8 mouse cellular contexts compared by ENCODE assay signal in the genomic region with DNA sequence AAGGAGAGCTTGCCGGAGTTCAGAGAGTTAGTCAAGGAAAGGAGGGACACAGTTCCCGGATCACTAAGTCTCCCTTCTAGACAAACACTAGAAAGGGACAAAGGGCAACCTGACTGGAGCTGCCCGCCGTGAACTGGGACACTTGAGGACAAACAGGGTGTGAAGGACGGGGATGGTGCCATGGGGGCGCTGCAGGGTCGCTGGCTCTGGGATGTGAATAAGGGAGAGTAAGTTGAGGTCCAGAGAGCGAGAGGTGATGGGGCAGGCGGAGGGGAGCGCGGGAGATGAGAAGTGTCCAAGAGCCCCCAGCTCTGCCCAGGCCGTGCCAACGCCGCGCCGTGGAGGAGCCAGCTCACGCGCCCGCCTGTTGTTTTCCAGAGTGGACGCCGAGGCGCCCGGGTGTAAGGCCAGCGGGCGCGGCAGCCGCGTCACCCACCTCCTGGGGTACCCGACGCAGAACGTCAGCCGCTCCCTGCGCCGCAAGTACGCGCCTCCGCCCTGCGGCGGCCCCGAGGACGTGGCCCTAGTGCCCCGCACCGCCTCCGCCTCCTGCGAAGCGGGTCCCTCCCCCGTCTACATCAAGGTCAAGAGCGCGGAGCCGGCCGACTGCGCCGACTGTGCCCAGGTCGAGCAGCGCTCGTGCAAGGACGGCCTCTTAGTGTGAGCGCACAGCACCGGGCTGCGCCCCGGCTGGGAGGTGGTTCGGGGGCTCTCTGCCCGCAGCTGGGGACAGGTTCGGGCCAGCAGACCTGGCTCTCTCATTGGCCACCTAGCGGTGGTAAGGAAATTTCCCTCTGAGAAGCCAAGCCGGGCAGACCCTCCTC. TPM values are rescaled to one million over a fixed set of nuclear protein-coding genes. Genes with fewer than 3 reads are reported as not detected.
A peak's percentile ranks its signal among the peaks of the same experiment; 100 is the strongest.
DNase-seq lines count a peak whose midpoint lies in the region; ATAC-seq and TF ChIP-seq lines count a peak whose summit lies in the region.

No protein-coding gene starts in this region.

- H3K27me3 ChIP-seq in Patski: peaks cover 12% of the 10 kb centered on the region
- H3K27me3 ChIP-seq in hindbrain, embryonic 16.5 days (replicated peaks; ENCODE audit: control insufficient read depth, insufficient read depth, low read length): peaks cover 2% of the 10 kb centered on the region

- no peaks in the 10 kb centered on the region for H3K9me3 ChIP-seq in hindbrain, embryonic 16.5 days (ENCODE audit: control insufficient read depth, low read length)

- WGBS in hindbrain, embryonic 16.5 days: under 1% methylated on average over 50 of the region's 66 CpGs

- TF ChIP-seq CTCF in Patski (IDR thresholded peaks at IDR 0.05): no peak
- TF ChIP-seq CTCF in gastrocnemius, adult 2 months (IDR thresholded peaks at IDR 0.05): peak; percentile 71

- H3K4me2 ChIP-seq in hindbrain, embryonic 16.5 days (ENCODE audit: low read length): peak overlapping the region; percentile 97

- H3K9ac ChIP-seq in hindbrain, embryonic 16.5 days (ENCODE audit: low read depth, low read length): peak overlapping the region; percentile 93

- in situ Hi-C loops in Patski (cut with MboI; ENCODE audit: low pct_unique_long_range_greater_than_20kb): no loop called here

- intact Hi-C loops in gastrocnemius, adult 2 months (cut with DNase I): loop anchor here (1.0 kb wide), 1 partner anchor 35 kb away; no protein-coding TSS in a partner anchor

- H3K27ac ChIP-seq in gastrocnemius, adult 2 months: peak overlapping the region; percentile 79
- peak overlapping the region; percentile 63 for H3K27ac ChIP-seq in hindbrain, embryonic 16.5 days (ENCODE audit: low read depth, low read length)

- H3K4me1 ChIP-seq in hindbrain, embryonic 16.5 days (ENCODE audit: control insufficient read depth, insufficient read depth, low read depth, low read length): peaks cover 13% of the 10 kb centered on the region

- ATAC-seq in Patski: peak; percentile 91
- peak; percentile 92 for ATAC-seq in hindbrain, embryonic 16.5 days

- CTCF ChIA-PET in Patski (lab: Charles Lee): interaction anchor here (0.7 to 1.9 kb wide), 10 partner anchors 9 to 60 kb away, joined by 3 to 8 read pairs (median 3); no protein-coding TSS in a partner anchor

- POLR2A ChIA-PET in Patski (lab: Charles Lee): no interaction called here

- peak overlapping the region; percentile 75 for H3K4me3 ChIP-seq in gastrocnemius, adult 2 months
- H3K4me3 ChIP-seq in hindbrain, embryonic 16.5 days (ENCODE audit: low read length): peak overlapping the region; percentile 82

- H3K36me3 ChIP-seq in hindbrain, embryonic 16.5 days (ENCODE audit: control insufficient read depth, insufficient read depth, low read length): no peaks in the 10 kb centered on the region

- DNase-seq in Patski (ENCODE audit: low read depth, low spot score): no peak
- peak; percentile 79 for DNase-seq in cerebellum, postnatal 14 days
- DNase-seq in gastrocnemius, adult 2 months: peak; percentile 78
- peak; percentile 39 to 58 for DNase-seq in left cerebral cortex, adult 18-20 months (ENCODE audit: low spot score in 2 of 2)
- peak; percentile 71 for DNase-seq in lung, postnatal 36 days
- DNase-seq in retina, postnatal 1 day: peak; percentile 90
- DNase-seq in urinary bladder, adult 2 months (ENCODE audit: low spot score): peak; percentile 72

RNA-seq across cellular contexts. Expression of gene Vsig8, which starts 7.1 kb away (rescaled TPM):
- 0.04 TPM for polyA plus RNA-seq in Patski (2021)
- total RNA-seq in gastrocnemius, adult 2 months (2021): not detected
- 0.84 and 1.2 TPM in 2 replicates for polyA plus RNA-seq in hindbrain, embryonic 16.5 days (2015; fragmentation: Nextera tagmentation; extraction: Ambion mirVana)
- total RNA-seq in left cerebral cortex, adult 18-20 months (2021): under 1 TPM; 0.21 to 0.23 TPM
- 0.40 and 0.50 TPM in 2 replicates for polyA plus RNA-seq in urinary bladder, adult 2 months (2012; rRNA removed)

RNA-seq across cellular contexts. Expression of gene Slamf8, which starts 27.5 kb away (rescaled TPM):
- polyA plus RNA-seq in Patski (2021): not detected
- under 1 TPM in 1 of 2 experiments, not detected in 1; 0.14 TPM for total RNA-seq in gastrocnemius, adult 2 months (2021)
- not detected in 2 replicates for polyA plus RNA-seq in hindbrain, embryonic 16.5 days (2015; fragmentation: Nextera tagmentation; extraction: Ambion mirVana)
- total RNA-seq in left cerebral cortex, adult 18-20 months (2021): not detected
- polyA plus RNA-seq in urinary bladder, adult 2 months (2012; rRNA removed): 3.7 and 6.3 TPM in 2 replicates

RNA-seq across cellular contexts. Expression of gene Fcrl6, which starts 39.5 kb away (rescaled TPM):
- polyA plus RNA-seq in Patski (2021): not detected
- not detected for total RNA-seq in gastrocnemius, adult 2 months (2021)
- polyA plus RNA-seq in hindbrain, embryonic 16.5 days (2015; fragmentation: Nextera tagmentation; extraction: Ambion mirVana): 0.13 and 0.15 TPM in 2 replicates
- not detected for total RNA-seq in left cerebral cortex, adult 18-20 months (2021)
- polyA plus RNA-seq in urinary bladder, adult 2 months (2012; rRNA removed): not detected in 2 replicates

RNA-seq across cellular contexts. Expression of gene Cfap45, which starts 42.3 kb away (rescaled TPM):
- polyA plus RNA-seq in Patski (2021): 0.08 TPM
- not detected for total RNA-seq in gastrocnemius, adult 2 months (2021)
- 4.9 and 5.4 TPM in 2 replicates for polyA plus RNA-seq in hindbrain, embryonic 16.5 days (2015; fragmentation: Nextera tagmentation; extraction: Ambion mirVana)
- total RNA-seq in left cerebral cortex, adult 18-20 months (2021): 1 to 10 TPM; 2.9 to 4.2 TPM
- polyA plus RNA-seq in urinary bladder, adult 2 months (2012; rRNA removed): 0.66 and 1.2 TPM in 2 replicates
